Mouse (Mus musculus) E14TG2a.4 (cell line): ENCODE results near the gene Iqcb1.

Experiments used
- CTCF ChIP-seq: conservative IDR thresholded peaks from 2 replicates; pipeline ENCODE4 v1.5.1; 2014; ENCODE audit warnings: low read length
- NANOG ChIP-seq: IDR thresholded peaks from 2 replicates; pipeline ENCODE4 v1.6.1; 2014; ENCODE audit warnings: borderline replicate concordance, low read length, mixed read lengths

DNA sequence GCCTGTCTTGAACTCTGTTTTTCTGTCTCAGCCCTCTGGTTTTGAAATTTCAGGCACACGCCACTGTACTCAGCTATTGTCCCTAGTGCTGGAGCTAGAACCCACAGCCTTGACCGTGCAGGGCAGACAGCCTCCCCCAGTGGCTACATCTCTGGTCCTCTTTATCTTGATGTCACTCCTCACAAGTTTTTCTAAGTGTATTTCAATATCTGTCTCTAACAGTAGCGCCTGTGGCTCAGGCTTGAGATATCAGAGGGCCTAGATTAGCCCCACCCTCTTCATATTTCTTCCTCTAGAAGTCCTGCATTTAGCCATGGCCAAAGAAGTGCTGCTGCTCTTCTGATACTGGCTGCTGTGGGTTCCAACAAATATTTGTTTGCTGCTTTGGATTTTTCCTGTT lies 62.4 kb downstream of the Iqcb1 start:
- TF ChIP-seq CTCF (no peak), NANOG (no peak)
